Mouse (Mus musculus) ES-CJ7 (cell line): Measurements from ENCODE around the gene Zfp775.

Experiments
- DNase-seq: peaks from one replicate; pipeline ENCODE4 v3.0.0; 2011; ENCODE audit warnings: low read depth, low spot score

The Zfp775 gene

GRCm38 (mm10) chr6:48601271-48602079 lies at the start of gene Zfp775:
Zfp775 (plus strand) TSS chr6:48602063.
- peak; percentile 86 for DNase-seq

- peak; percentile 97 for DNase-seq
Observed at GRCm38 (mm10) chr6:48552918-48553317, 48.9 kb upstream of the Zfp775 start.

- DNase-seq: no peak
Observed at GRCm38 (mm10) chr6:48553819-48554218, 48.0 kb upstream of the Zfp775 start.

DNA sequence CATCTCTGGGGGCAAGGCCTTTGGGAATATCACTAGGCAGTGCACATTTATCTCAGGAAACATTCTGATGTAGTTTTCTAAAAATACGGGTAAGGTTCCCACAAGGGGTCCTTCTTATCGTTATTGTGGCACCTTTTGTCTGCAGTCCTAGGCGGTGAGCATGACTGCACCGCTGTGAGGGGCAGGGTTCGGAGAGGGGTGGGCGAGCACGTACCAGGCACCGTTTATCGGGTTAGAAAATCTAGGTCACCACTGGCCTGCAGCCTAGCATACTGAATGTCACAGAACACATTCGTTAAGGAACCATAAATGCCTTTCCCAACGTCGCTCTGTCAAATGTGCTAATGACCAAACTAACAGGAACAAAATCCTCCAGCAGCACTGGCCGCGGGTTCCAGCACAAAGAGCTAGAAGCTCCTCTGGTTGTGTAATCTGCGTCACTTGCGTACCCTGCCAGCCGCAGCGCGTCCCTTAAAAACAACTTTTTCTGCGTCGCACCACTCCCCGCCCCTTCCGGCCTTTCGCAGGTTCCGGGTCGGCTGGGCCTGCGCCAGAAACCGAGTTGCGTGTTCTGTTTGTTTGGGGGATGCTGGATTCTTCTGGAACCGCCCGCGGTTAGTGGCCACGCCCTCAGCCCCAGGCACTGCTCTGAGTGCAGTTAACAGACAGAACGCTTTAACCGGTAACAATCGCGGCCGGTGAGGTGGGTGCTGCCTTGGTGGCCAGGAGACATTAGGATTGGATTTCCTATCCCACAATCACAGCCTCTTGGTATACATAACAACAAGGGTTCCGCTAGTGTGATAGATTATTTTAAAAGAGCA lies 47.4 kb upstream of the Zfp775 start, which contains the start of gene Lrrc61:
Gene Lrrc61 (plus strand): TSS at position 517 of the 824 bp plus-strand sequence.
- peak; percentile 95 for DNase-seq

DNA sequence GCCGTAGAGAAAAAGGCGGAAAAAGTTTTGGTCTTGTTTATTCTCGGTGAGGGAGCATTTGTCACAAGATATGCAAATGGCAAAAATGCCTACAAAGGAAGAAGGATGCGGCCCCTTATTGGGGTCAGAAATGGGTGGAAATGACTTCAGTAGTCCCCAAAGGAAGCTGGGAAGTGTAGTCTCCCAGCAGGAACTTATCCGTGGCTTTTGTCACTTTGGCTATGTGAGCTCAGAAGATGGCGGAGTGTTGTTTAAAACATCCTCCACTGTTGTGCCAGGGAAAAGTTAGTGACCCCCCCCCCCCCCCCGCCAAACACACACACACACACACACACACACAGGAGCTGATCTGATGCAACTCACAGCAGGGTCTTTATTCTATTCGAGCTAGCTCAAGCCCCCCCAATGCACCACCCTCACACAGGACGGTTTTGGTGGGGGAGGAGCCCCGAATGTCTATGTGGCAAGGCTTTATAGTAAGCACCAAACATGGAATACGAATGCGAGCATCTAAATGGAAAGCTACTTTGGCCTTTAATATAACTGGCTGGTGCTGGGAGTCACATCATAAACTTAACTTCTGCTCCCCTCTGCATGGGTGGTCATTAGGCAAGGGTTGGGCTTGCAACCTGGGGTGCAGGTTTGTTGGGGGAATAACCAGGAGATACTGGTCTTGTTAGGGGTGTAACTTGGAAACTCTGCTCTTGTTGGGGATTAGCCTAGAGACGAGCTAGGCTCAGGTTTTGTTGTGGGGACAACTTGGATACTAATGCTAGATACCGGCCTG lies 46.6 kb upstream of the Zfp775 start:
- peak; percentile 79 for DNase-seq

GRCm38 (mm10) chr6:48555956-48556355 lies 45.9 kb upstream of the Zfp775 start:
- no peak for DNase-seq

- no peak for DNase-seq
Observed at GRCm38 (mm10) chr6:48565693-48566310, 36.1 kb upstream of the Zfp775 start.

DNA sequence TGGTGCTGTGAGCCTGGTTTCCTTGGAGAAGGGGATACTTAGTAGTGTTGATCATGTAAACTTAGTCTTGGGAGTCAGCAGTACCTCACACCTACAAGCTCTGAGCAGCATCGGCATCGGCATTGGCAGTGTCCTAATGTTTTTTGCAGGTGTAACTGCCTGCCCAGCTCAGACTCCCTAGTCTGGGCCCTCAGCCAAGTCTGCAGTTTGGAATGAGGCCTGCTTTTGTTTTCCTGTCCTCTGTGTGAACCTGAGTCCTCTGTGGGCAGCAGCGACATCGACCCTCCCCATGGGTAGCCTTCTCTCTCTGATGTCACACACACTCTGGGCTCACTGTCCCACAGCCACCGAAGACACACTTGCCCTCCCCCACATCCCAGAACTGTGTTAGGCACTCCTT lies 35.6 kb upstream of the Zfp775 start:
- DNase-seq: no peak

- DNase-seq: no peak
Observed at GRCm38 (mm10) chr6:48568036-48568984, 33.6 kb upstream of the Zfp775 start.

GRCm38 (mm10) chr6:48569065-48569807 lies 32.6 kb upstream of the Zfp775 start:
- DNase-seq: no peak

GRCm38 (mm10) chr6:48572014-48572413 lies 29.8 kb upstream of the Zfp775 start:
- no peak for DNase-seq

GRCm38 (mm10) chr6:48572572-48573061 lies 29.2 kb upstream of the Zfp775 start, which contains the start of gene Rarres2:
Rarres2 (minus strand) TSS chr6:48572789.
- DNase-seq: no peak

- DNase-seq: no peak
Observed at GRCm38 (mm10) chr6:48573280-48573679, 28.6 kb upstream of the Zfp775 start.

GRCm38 (mm10) chr6:48573981-48574380 lies 27.9 kb upstream of the Zfp775 start:
- no peak for DNase-seq

DNA sequence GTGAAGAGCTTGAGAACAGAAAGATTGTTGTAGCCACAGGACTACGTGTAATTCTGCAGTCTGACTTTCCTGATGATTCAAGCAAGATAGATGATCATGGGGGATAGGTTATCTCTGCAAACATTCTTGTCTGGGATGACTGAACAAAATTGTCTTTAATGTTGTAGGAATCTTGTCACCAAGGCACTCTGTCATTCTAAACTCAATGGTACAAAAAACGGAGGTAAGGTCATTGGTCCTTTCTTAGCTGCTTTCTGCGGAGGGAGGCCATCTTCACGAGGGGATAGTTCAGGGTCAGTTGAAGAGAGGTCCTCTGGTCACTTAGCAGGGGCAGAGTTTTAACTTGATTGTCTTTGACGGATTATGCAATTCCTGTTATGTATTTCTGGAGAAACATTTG lies 23.1 kb upstream of the Zfp775 start:
- no peak for DNase-seq

DNA sequence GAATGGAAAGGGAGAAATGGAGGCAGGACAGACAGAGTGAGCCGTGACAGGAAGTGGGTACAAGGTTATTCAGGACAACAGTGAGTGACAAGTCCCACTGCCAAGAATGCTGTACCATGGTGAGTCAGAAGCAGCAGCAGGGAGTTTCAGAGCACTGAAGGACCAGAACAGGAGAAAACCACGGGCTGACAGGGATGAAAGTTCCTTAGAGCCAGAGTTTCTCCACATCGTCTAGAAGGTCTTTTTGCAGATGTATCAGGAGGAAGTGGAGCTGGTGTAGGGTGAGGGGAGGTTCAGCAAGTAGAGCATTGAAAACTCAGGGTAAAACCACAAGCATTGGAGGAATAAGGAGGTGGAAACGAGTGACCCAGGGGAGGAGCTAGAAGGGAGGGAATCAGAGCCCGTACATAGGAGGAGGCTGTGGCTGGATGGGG lies 22.6 kb upstream of the Zfp775 start:
- no peak for DNase-seq

GRCm38 (mm10) chr6:48581257-48581656 lies 20.6 kb upstream of the Zfp775 start:
- no peak for DNase-seq

GRCm38 (mm10) chr6:48582037-48582436 lies 19.8 kb upstream of the Zfp775 start:
- DNase-seq: peak; percentile 51

DNA sequence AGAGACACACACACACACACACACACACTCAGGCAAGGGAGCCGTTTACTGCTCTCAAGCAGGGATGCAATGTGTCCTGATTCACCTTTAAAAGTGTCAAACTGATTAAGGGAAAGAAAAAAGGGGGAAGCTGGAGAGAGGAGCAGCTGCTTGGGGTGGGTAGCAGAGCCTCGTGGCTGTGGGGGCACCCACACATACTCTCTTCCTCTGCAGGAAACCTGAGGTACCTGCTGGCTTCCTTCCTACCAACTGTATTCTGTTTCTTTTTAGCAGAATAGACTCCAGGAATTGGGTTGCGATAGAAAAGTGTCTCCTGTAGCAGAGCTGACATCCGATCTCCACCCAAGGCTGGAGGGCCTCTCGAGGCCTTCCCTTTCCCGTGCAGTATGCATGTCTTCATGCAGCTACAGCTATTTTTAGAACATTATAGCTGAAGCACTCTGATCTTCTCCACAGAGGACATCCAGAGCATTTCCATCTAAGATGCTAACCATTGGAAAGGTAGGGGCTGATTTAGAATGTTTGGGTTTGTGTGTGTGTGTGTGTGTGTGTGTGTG lies 12.6 kb upstream of the Zfp775 start, which contains the start of gene Gm45021:
Gene Gm45021 (plus strand): TSS at position 417 of the 557 bp plus-strand sequence.
- no peak for DNase-seq
